Mouse (Mus musculus) small intestine, adult 2 months (tissue): ENCODE data around the gene Myo1d. TPM values are rescaled to one million over a fixed set of nuclear protein-coding genes. Genes with fewer than 3 reads are reported as not detected.

Source experiments
- H3K27ac ChIP-seq: fragments of 200-500 bp; 2 replicates; pipeline ENCODE4 v1.5.1; 2012; ENCODE audit warnings: low read depth, low read length, control low read depth, inconsistent platforms; ENCODE audit not compliant: insufficient read depth
- H3K27me3 ChIP-seq: fragments of 200-500 bp; 2 replicates; pipeline ENCODE4 v1.6.1; 2012; ENCODE audit warnings: mild to moderate bottlenecking, moderate library complexity, low read length, inconsistent platforms; ENCODE audit not compliant: control insufficient read depth, insufficient read depth
- H3K36me3 ChIP-seq: fragments of 200-500 bp; 2 replicates; pipeline ENCODE4 v1.6.1; 2012; ENCODE audit warnings: mild to moderate bottlenecking, low read length, control low read depth, inconsistent platforms; ENCODE audit not compliant: control insufficient read depth, insufficient read depth
- H3K4me1 ChIP-seq: fragments of 200-500 bp; 2 replicates; pipeline ENCODE4 v1.6.1; 2012; ENCODE audit warnings: low read length, inconsistent platforms, mixed read lengths; ENCODE audit not compliant: control insufficient read depth, insufficient read depth, insufficient read length
- H3K4me3 ChIP-seq: fragments of 200-500 bp; 2 replicates; pipeline ENCODE4 v1.5.1; 2012; ENCODE audit warnings: low read depth, mild to moderate bottlenecking, control low read depth, inconsistent platforms, low read length, moderate library complexity
- CTCF ChIP-seq: fragments of 200-500 bp; IDR thresholded peaks from 2 replicates; pipeline ENCODE4 v1.5.1; 2012; ENCODE audit warnings: low read depth, mild to moderate bottlenecking, control low read depth, inconsistent platforms, low read length, moderate library complexity, mixed read lengths; ENCODE audit not compliant: insufficient replicate concordance, insufficient read length; ENCODE audit errors: extremely low read depth
- POLR2A ChIP-seq: fragments of 200-500 bp; IDR thresholded peaks from 2 replicates; pipeline ENCODE4 v1.6.1; 2012; ENCODE audit warnings: low read depth, mild to moderate bottlenecking, control low read depth, inconsistent platforms, low read length, moderate library complexity
- WGBS: fragments of 180-500 bp; shearing (Covaris S2); methylation state at CpG from one replicate; pipeline ENCODE4 v1.1.7; 2018; 5-methylcytosine and 5-hydroxymethylcytosine counted together
- polyA plus RNA-seq: library from polyadenylated mRNA; depleted of rRNA; stranded (reverse); fragments of >200 nt; gene quantifications from 2 replicates; pipeline ENCODE4 v1.2.3, GENCODE M21; 2012

Myo1d gene
- polyA plus RNA-seq, 1 experiment, result 139 TPM

GRCm38 (mm10) chr11:80510124-80510523, 269.7 kb downstream of the Myo1d start:
- 91% methylated on average over 10 of the region's 10 CpGs for WGBS
- no peak overlapping the region for H3K27ac ChIP-seq

GRCm38 (mm10) chr11:80509176-80509506, 270.7 kb downstream of the Myo1d start:
- 0 out of 2 replicates have a peak overlapping the region, but pooled peaks have one; percentile 32 for H3K4me3 ChIP-seq
- peak overlapping the region; percentile 71 for H3K27ac ChIP-seq
- WGBS, result 91% methylated on average over 5 of the region's 5 CpGs
- no peak for TF ChIP-seq POLR2A
- no peak for TF ChIP-seq CTCF
- peaks cover 7% of the 10 kb centered on the region for H3K36me3 ChIP-seq
- no peaks in the 10 kb centered on the region for H3K27me3 ChIP-seq
- peaks cover 2% of the 10 kb centered on the region; the same call in 1 of the 2 replicates for H3K4me1 ChIP-seq

More at GRCm38 (mm10) chr11:80510124-80510523, 269.7 kb downstream of the Myo1d start:
- no peak for TF ChIP-seq CTCF
- Histone ChIP-seq H3K4me1 (peaks cover 2% of the 10 kb centered on the region; the same call in 1 of the 2 replicates), H3K27me3 (no peaks in the 10 kb centered on the region), H3K36me3 (peaks cover 7% of the 10 kb centered on the region), H3K4me3 (no peak overlapping the region)

- Histone ChIP-seq H3K36me3 (peaks cover 7% of the 10 kb centered on the region), H3K4me3 (peak overlapping the region; percentile 32), H3K27me3 (no peaks in the 10 kb centered on the region), H3K4me1 (peaks cover 2% of the 10 kb centered on the region; the same call in 1 of the 2 replicates), H3K27ac (peak overlapping the region; percentile 71)
- TF ChIP-seq CTCF (no peak), POLR2A (no peak)
- 71% methylated on average over 19 of the region's 19 CpGs for WGBS
These were observed 271.3 kb downstream of the Myo1d start for GRCm38 (mm10) chr11:80508361-80509175.

- WGBS, result 82% methylated on average over 6 of the region's 6 CpGs
- peak overlapping the region; percentile 55; the same call in 1 of the 2 replicates for H3K27ac ChIP-seq
- H3K4me3 ChIP-seq, result no peak overlapping the region
These were observed 272.0 kb downstream of the Myo1d start for GRCm38 (mm10) chr11:80507791-80508190.

GRCm38 (mm10) chr11:80506483-80506882, 273.3 kb downstream of the Myo1d start:
- no peaks in the 10 kb centered on the region for H3K27me3 ChIP-seq
- no peak for TF ChIP-seq POLR2A
- peaks cover 3% of the 10 kb centered on the region; the same call in 1 of the 2 replicates for H3K36me3 ChIP-seq
- H3K27ac ChIP-seq, result no peak overlapping the region
- H3K4me1 ChIP-seq, result peaks cover 2% of the 10 kb centered on the region; the same call in 1 of the 2 replicates
- H3K4me3 ChIP-seq, result no peak overlapping the region

More at GRCm38 (mm10) chr11:80507791-80508190, 272.0 kb downstream of the Myo1d start:
- no peak for TF ChIP-seq POLR2A
- TF ChIP-seq CTCF, result no peak
- Histone ChIP-seq H3K36me3 (peaks cover 5% of the 10 kb centered on the region), H3K27me3 (no peaks in the 10 kb centered on the region), H3K4me1 (peaks cover 2% of the 10 kb centered on the region; the same call in 1 of the 2 replicates)

- TF ChIP-seq CTCF (no peak), POLR2A (no peak)
- Histone ChIP-seq H3K4me3 (no peak overlapping the region), H3K27ac (no peak overlapping the region), H3K36me3 (peaks cover 3% of the 10 kb centered on the region; the same call in 1 of the 2 replicates), H3K27me3 (no peaks in the 10 kb centered on the region), H3K4me1 (peaks cover 2% of the 10 kb centered on the region; the same call in 1 of the 2 replicates)
- 87% methylated on average over 3 of the region's 3 CpGs for WGBS
These were observed 274.2 kb downstream of the Myo1d start for GRCm38 (mm10) chr11:80505581-80505980.
